Mouse (Mus musculus): ENCODE results near the gene Myl9. TPM values are rescaled to one million over a fixed set of nuclear protein-coding genes. Genes with fewer than 3 reads are reported as not detected.

Gene Myl9
- polyA plus RNA-seq, 1 experiment from 2014 or later = 310 TPM

- H3K27me3 ChIP-seq (replicated peaks; ENCODE audit: control insufficient read depth, insufficient read depth, low read length) = no peaks in the 10 kb centered on the region
- H3K4me2 ChIP-seq (ENCODE audit: low read depth, low read length) = no peak overlapping the region
- no peak overlapping the region for H3K9ac ChIP-seq (ENCODE audit: low read depth, low read length)
- 70% methylated on average over 5 of the region's 5 CpGs for WGBS
- peaks cover 23% of the 10 kb centered on the region for H3K36me3 ChIP-seq (ENCODE audit: control insufficient read depth, insufficient read depth, low read length)
- no peak for ATAC-seq (ENCODE audit: low read depth)
- no peak overlapping the region for H3K27ac ChIP-seq (replicated peaks; ENCODE audit: low read depth, low read length)
- no peak for DNase-seq (ENCODE audit: low spot score)
- no peaks in the 10 kb centered on the region for H3K4me1 ChIP-seq (ENCODE audit: control insufficient read depth, insufficient read depth, low read length)
- no peaks in the 10 kb centered on the region for H3K9me3 ChIP-seq (ENCODE audit: control insufficient read depth, low read length)
- no peak overlapping the region for H3K4me3 ChIP-seq (ENCODE audit: low read depth, low read length)
Measured at GRCm38 (mm10) chr2:156767108-156767507, 8.1 kb upstream of the Myl9 start.

- Histone ChIP-seq H3K4me2 (ENCODE audit: low read depth, low read length) (no peak overlapping the region), H3K4me3 (ENCODE audit: low read depth, low read length) (no peak overlapping the region), H3K9ac (ENCODE audit: low read depth, low read length) (no peak overlapping the region), H3K27me3 (replicated peaks; ENCODE audit: control insufficient read depth, insufficient read depth, low read length) (no peaks in the 10 kb centered on the region), H3K9me3 (ENCODE audit: control insufficient read depth, low read length) (no peaks in the 10 kb centered on the region), H3K36me3 (ENCODE audit: control insufficient read depth, insufficient read depth, low read length) (0 out of 2 replicates have a peak, but pooled peaks cover 3% of the 10 kb centered on the region), H3K27ac (replicated peaks; ENCODE audit: low read depth, low read length) (no peak overlapping the region), H3K4me1 (ENCODE audit: control insufficient read depth, insufficient read depth, low read length) (peaks cover 3% of the 10 kb centered on the region)
- no peak for ATAC-seq (ENCODE audit: low read depth)
- WGBS = 77% methylated on average over 12 of the region's 12 CpGs
- DNase-seq (ENCODE audit: low spot score) = no peak
Measured at GRCm38 (mm10) chr2:156769274-156769673, 5.9 kb upstream of the Myl9 start.

- no peaks in the 10 kb centered on the region for H3K9me3 ChIP-seq (ENCODE audit: control insufficient read depth, low read length)
- H3K9ac ChIP-seq (ENCODE audit: low read depth, low read length) = no peak overlapping the region
- no peak overlapping the region for H3K4me2 ChIP-seq (ENCODE audit: low read depth, low read length)
- ATAC-seq (ENCODE audit: low read depth) (no peak), DNase-seq (ENCODE audit: low spot score) (no peak)
- no peak overlapping the region for H3K27ac ChIP-seq (replicated peaks; ENCODE audit: low read depth, low read length)
- H3K4me1 ChIP-seq (ENCODE audit: control insufficient read depth, insufficient read depth, low read length) = peaks cover 18% of the 10 kb centered on the region
- H3K36me3 ChIP-seq (ENCODE audit: control insufficient read depth, insufficient read depth, low read length) = no peaks in the 10 kb centered on the region
- H3K27me3 ChIP-seq (replicated peaks; ENCODE audit: control insufficient read depth, insufficient read depth, low read length) = no peaks in the 10 kb centered on the region
- H3K4me3 ChIP-seq (ENCODE audit: low read depth, low read length) = no peak overlapping the region
Measured at GRCm38 (mm10) chr2:156773470-156773869, 1.8 kb upstream of the Myl9 start.

GRCm38 (mm10) chr2:156774035-156774737 lies 1.0 kb upstream of the Myl9 start:
- H3K36me3 ChIP-seq (ENCODE audit: control insufficient read depth, insufficient read depth, low read length) = no peaks in the 10 kb centered on the region
- ATAC-seq (ENCODE audit: low read depth) (no peak), DNase-seq (ENCODE audit: low spot score) (no peak)
- no peak overlapping the region for H3K9ac ChIP-seq (ENCODE audit: low read depth, low read length)
- peaks cover 18% of the 10 kb centered on the region for H3K4me1 ChIP-seq (ENCODE audit: control insufficient read depth, insufficient read depth, low read length)
- H3K9me3 ChIP-seq (ENCODE audit: control insufficient read depth, low read length) = no peaks in the 10 kb centered on the region
- H3K27me3 ChIP-seq (replicated peaks; ENCODE audit: control insufficient read depth, insufficient read depth, low read length) = no peaks in the 10 kb centered on the region
- peak overlapping the region; percentile 64 for H3K4me2 ChIP-seq (ENCODE audit: low read depth, low read length)
- H3K27ac ChIP-seq (replicated peaks; ENCODE audit: low read depth, low read length) = peak overlapping the region; percentile 87
- peak overlapping the region; percentile 44; the same call in 1 of the 2 replicates for H3K4me3 ChIP-seq (ENCODE audit: low read depth, low read length)
- WGBS = 63% methylated on average over 13 of the region's 13 CpGs

GRCm38 (mm10) chr2:156775455-156776435 lies 525 bp downstream of the Myl9 start:
- Histone ChIP-seq H3K27ac (replicated peaks; ENCODE audit: low read depth, low read length) (peak overlapping the region; percentile 87), H3K27me3 (replicated peaks; ENCODE audit: control insufficient read depth, insufficient read depth, low read length) (no peaks in the 10 kb centered on the region), H3K36me3 (ENCODE audit: control insufficient read depth, insufficient read depth, low read length) (no peaks in the 10 kb centered on the region), H3K4me3 (ENCODE audit: low read depth, low read length) (peak overlapping the region; percentile 44), H3K9ac (ENCODE audit: low read depth, low read length) (peak overlapping the region; percentile 70), H3K4me2 (ENCODE audit: low read depth, low read length) (peak overlapping the region; percentile 64), H3K9me3 (ENCODE audit: control insufficient read depth, low read length) (no peaks in the 10 kb centered on the region), H3K4me1 (ENCODE audit: control insufficient read depth, insufficient read depth, low read length) (peaks cover 23% of the 10 kb centered on the region)
- DNase-seq (ENCODE audit: low spot score) (no peak), ATAC-seq (ENCODE audit: low read depth) (no peak)
- 33% methylated on average over 15 of the region's 17 CpGs for WGBS

GRCm38 (mm10) chr2:156776907-156777306 lies 1.7 kb downstream of the Myl9 start:
- Histone ChIP-seq H3K27me3 (replicated peaks; ENCODE audit: control insufficient read depth, insufficient read depth, low read length) (no peaks in the 10 kb centered on the region), H3K9me3 (ENCODE audit: control insufficient read depth, low read length) (no peaks in the 10 kb centered on the region), H3K4me2 (ENCODE audit: low read depth, low read length) (peak overlapping the region; percentile 10), H3K4me3 (ENCODE audit: low read depth, low read length) (no peak overlapping the region), H3K27ac (replicated peaks; ENCODE audit: low read depth, low read length) (no peak overlapping the region), H3K4me1 (ENCODE audit: control insufficient read depth, insufficient read depth, low read length) (peaks cover 23% of the 10 kb centered on the region), H3K36me3 (ENCODE audit: control insufficient read depth, insufficient read depth, low read length) (0 out of 2 replicates have a peak, but pooled peaks cover 2% of the 10 kb centered on the region), H3K9ac (ENCODE audit: low read depth, low read length) (no peak overlapping the region)
- 89% methylated on average over 2 of the region's 2 CpGs for WGBS
- ATAC-seq (ENCODE audit: low read depth) = no peak
- DNase-seq (ENCODE audit: low spot score) = no peak

- no peak overlapping the region for H3K9ac ChIP-seq (ENCODE audit: low read depth, low read length)
- no peaks in the 10 kb centered on the region for H3K27me3 ChIP-seq (replicated peaks; ENCODE audit: control insufficient read depth, insufficient read depth, low read length)
- 40% methylated on average over 7 of the region's 7 CpGs for WGBS
- H3K9me3 ChIP-seq (ENCODE audit: control insufficient read depth, low read length) = no peaks in the 10 kb centered on the region
- H3K36me3 ChIP-seq (ENCODE audit: control insufficient read depth, insufficient read depth, low read length) = 0 out of 2 replicates have a peak, but pooled peaks cover 2% of the 10 kb centered on the region
- no peak overlapping the region for H3K4me3 ChIP-seq (ENCODE audit: low read depth, low read length)
- ATAC-seq (ENCODE audit: low read depth) (no peak), DNase-seq (ENCODE audit: low spot score) (no peak)
- H3K27ac ChIP-seq (replicated peaks; ENCODE audit: low read depth, low read length) = no peak overlapping the region
- peaks cover 23% of the 10 kb centered on the region for H3K4me1 ChIP-seq (ENCODE audit: control insufficient read depth, insufficient read depth, low read length)
- H3K4me2 ChIP-seq (ENCODE audit: low read depth, low read length) = peak overlapping the region; percentile 10
Measured at GRCm38 (mm10) chr2:156777326-156778004, 2.2 kb downstream of the Myl9 start.

GRCm38 (mm10) chr2:156778571-156778970 lies 3.4 kb downstream of the Myl9 start:
- DNase-seq (ENCODE audit: low spot score) (no peak), ATAC-seq (ENCODE audit: low read depth) (no peak)
- 79% methylated on average over 8 of the region's 8 CpGs for WGBS
- Histone ChIP-seq H3K4me3 (ENCODE audit: low read depth, low read length) (no peak overlapping the region), H3K9ac (ENCODE audit: low read depth, low read length) (no peak overlapping the region), H3K27me3 (replicated peaks; ENCODE audit: control insufficient read depth, insufficient read depth, low read length) (no peaks in the 10 kb centered on the region), H3K9me3 (ENCODE audit: control insufficient read depth, low read length) (no peaks in the 10 kb centered on the region), H3K4me2 (ENCODE audit: low read depth, low read length) (no peak overlapping the region), H3K4me1 (ENCODE audit: control insufficient read depth, insufficient read depth, low read length) (peaks cover 23% of the 10 kb centered on the region), H3K27ac (replicated peaks; ENCODE audit: low read depth, low read length) (no peak overlapping the region), H3K36me3 (ENCODE audit: control insufficient read depth, insufficient read depth, low read length) (0 out of 2 replicates have a peak, but pooled peaks cover 2% of the 10 kb centered on the region)
